Mouse (Mus musculus): ENCODE results near the gene Snx1.

GRCm38 (mm10) chr9:66153594-66153993 lies 27.2 kb upstream of the Snx1 start:
- TF ChIP-seq POLR2A (IDR thresholded peaks at IDR 0.05; ENCODE audit: control insufficient read depth, extremely low read depth, insufficient read depth, low read length, poor library complexity) (no peak), CTCF (IDR thresholded peaks at IDR 0.05; ENCODE audit: borderline replicate concordance, control insufficient read depth, extremely low read depth, insufficient read depth, low read length, poor library complexity) (no peak)

All from thymus, adult 2 months (tissue).